8 mouse cellular contexts compared by ENCODE assay signal in genomic region chr8:84703466-84704249, GRCm38 (mm10). TPM values are rescaled to one million over a fixed set of nuclear protein-coding genes. Genes with fewer than 3 reads are reported as not detected.
DNase-seq lines count a peak whose midpoint lies in the region; ATAC-seq and TF ChIP-seq lines count a peak whose summit lies in the region.

No protein-coding gene starts in this region.

- H3K4me2 ChIP-seq in kidney, embryonic 14.5 days (replicated peaks; ENCODE audit: low read depth, low read length): peak overlapping the region; percentile 42
- peak overlapping the region; percentile 59 for H3K4me2 ChIP-seq in heart, postnatal 0 days (ENCODE audit: low read depth, low read length)
- H3K4me2 ChIP-seq in liver, embryonic 16.5 days (ENCODE audit: low read depth, low read length): peak overlapping the region; percentile 93

- no peak for TF ChIP-seq EP300 in heart, postnatal 0 days (IDR thresholded peaks at IDR 0.05; ENCODE audit: low read depth)

- WGBS in kidney, embryonic 14.5 days: 7% methylated on average over 38 of the region's 38 CpGs
- WGBS in heart, postnatal 0 days: 19% methylated on average over 38 of the region's 38 CpGs
- 3% methylated on average over 38 of the region's 38 CpGs for WGBS in liver, embryonic 16.5 days (ENCODE audit: insufficient replicate concordance)

- peaks cover 10% of the 10 kb centered on the region for H3K36me3 ChIP-seq in kidney, embryonic 14.5 days (ENCODE audit: control insufficient read depth, insufficient read depth, low read length)
- no peaks in the 10 kb centered on the region; the same call in 1 of the 2 replicates for H3K36me3 ChIP-seq in heart, postnatal 0 days (replicated peaks; ENCODE audit: control insufficient read depth, insufficient read depth, low read length)
- H3K36me3 ChIP-seq in liver, embryonic 16.5 days (ENCODE audit: control insufficient read depth, insufficient read depth): peaks cover 20% of the 10 kb centered on the region

- H3K4me3 ChIP-seq in kidney, embryonic 14.5 days (ENCODE audit: low read length): peak overlapping the region; percentile 28
- peak overlapping the region; percentile 36 for H3K4me3 ChIP-seq in heart, postnatal 0 days (ENCODE audit: low read depth, low read length)
- H3K4me3 ChIP-seq in liver, embryonic 16.5 days (ENCODE audit: low read depth, low read length): peak overlapping the region; percentile 71

- DNase-seq in kidney, postnatal 14 days: no peak
- DNase-seq in T-cell, adult 2 months (ENCODE audit: low spot score): peak; percentile 64
- DNase-seq in heart, postnatal 0 days (ENCODE audit: low spot score): no peak
- peak; percentile 63 to 67 for DNase-seq in spleen, postnatal 10 days (ENCODE audit: low spot score in 2 of 2)
- DNase-seq in testis, postnatal 10 days (ENCODE audit: low spot score): no peak

- H3K27ac ChIP-seq in kidney, embryonic 14.5 days (ENCODE audit: low read depth, low read length): no peak overlapping the region
- peak overlapping the region; percentile 71 for H3K27ac ChIP-seq in heart, postnatal 0 days (ENCODE audit: low read depth)
- H3K27ac ChIP-seq in liver, embryonic 16.5 days (ENCODE audit: low read length): peak overlapping the region; percentile 98

- no peaks in the 10 kb centered on the region for H3K9me3 ChIP-seq in kidney, embryonic 14.5 days (ENCODE audit: control insufficient read depth, low read length)
- no peaks in the 10 kb centered on the region for H3K9me3 ChIP-seq in heart, postnatal 0 days (replicated peaks; ENCODE audit: control insufficient read depth, low read length)
- H3K9me3 ChIP-seq in liver, embryonic 16.5 days (replicated peaks; ENCODE audit: control insufficient read depth, low read length): no peaks in the 10 kb centered on the region

- peaks cover 71% of the 10 kb centered on the region for H3K27me3 ChIP-seq in kidney, embryonic 14.5 days (ENCODE audit: control insufficient read depth, insufficient read depth, low read length)
- peaks cover 63% of the 10 kb centered on the region for H3K27me3 ChIP-seq in heart, postnatal 0 days (ENCODE audit: control insufficient read depth, insufficient read depth, low read length)
- peaks cover 26% of the 10 kb centered on the region for H3K27me3 ChIP-seq in liver, embryonic 16.5 days (ENCODE audit: control insufficient read depth, insufficient read depth, low read depth, low read length)

- TF ChIP-seq CTCF in heart, postnatal 0 days (IDR thresholded peaks at IDR 0.05; ENCODE audit: low read depth): no peak

- no peak for ATAC-seq in kidney, embryonic 14.5 days (ENCODE audit: low FRiP score, low TSS enrichment)
- no peak for ATAC-seq in heart, postnatal 0 days (ENCODE audit: insufficient read depth, low read depth)
- ATAC-seq in liver, embryonic 16.5 days (ENCODE audit: low read depth): no peak
- ATAC-seq in frontal cortex, adult (ENCODE audit: low TSS enrichment): no peak

- peak overlapping the region; percentile 34 for H3K9ac ChIP-seq in kidney, embryonic 14.5 days (ENCODE audit: low read depth, low read length)
- H3K9ac ChIP-seq in heart, postnatal 0 days (replicated peaks; ENCODE audit: low read depth, low read length): peak overlapping the region; percentile 42; the same call in 1 of the 2 replicates
- peak overlapping the region; percentile 83 for H3K9ac ChIP-seq in liver, embryonic 16.5 days (ENCODE audit: low read depth, low read length)

- H3K4me1 ChIP-seq in kidney, embryonic 14.5 days (ENCODE audit: control insufficient read depth, insufficient read depth, low read length): peaks cover 43% of the 10 kb centered on the region
- H3K4me1 ChIP-seq in heart, postnatal 0 days (ENCODE audit: control insufficient read depth, insufficient read depth): 0 out of 2 replicates have a peak, but pooled peaks cover 3% of the 10 kb centered on the region
- H3K4me1 ChIP-seq in liver, embryonic 16.5 days (ENCODE audit: control insufficient read depth, low read depth, low read length): peaks cover 75% of the 10 kb centered on the region

RNA-seq across cellular contexts. Expression of gene Lyl1, which starts 2.4 kb away (rescaled TPM):
- 6.3 and 8.9 TPM in 2 replicates for polyA plus RNA-seq in kidney, embryonic 14.5 days (2014; fragmentation: Nextera tagmentation; extraction: Ambion mirVana)
- total RNA-seq in heart, postnatal 0 days (2014; rRNA removed; ENCODE audit: low replicate concordance): 4.4 and 4.8 TPM in 2 replicates
- 8.7 and 9.8 TPM in 2 replicates for polyA plus RNA-seq in heart, postnatal 0 days (2015; fragmentation: Nextera tagmentation; extraction: Ambion mirVana)
- 43.7 and 45.6 TPM in 2 replicates for polyA plus RNA-seq in liver, embryonic 16.5 days (2015; fragmentation: Nextera tagmentation; extraction: Ambion mirVana)

RNA-seq across cellular contexts. Expression of gene Nacc1, which starts 16.0 kb away (rescaled TPM):
- polyA plus RNA-seq in kidney, embryonic 14.5 days (2014; fragmentation: Nextera tagmentation; extraction: Ambion mirVana): 28.1 and 33.1 TPM in 2 replicates
- total RNA-seq in heart, postnatal 0 days (2014; rRNA removed; ENCODE audit: low replicate concordance): 68.0 and 83.6 TPM in 2 replicates
- 6.2 and 6.9 TPM in 2 replicates for polyA plus RNA-seq in heart, postnatal 0 days (2015; fragmentation: Nextera tagmentation; extraction: Ambion mirVana)
- 5.4 and 6.3 TPM in 2 replicates for polyA plus RNA-seq in liver, embryonic 16.5 days (2015; fragmentation: Nextera tagmentation; extraction: Ambion mirVana)

RNA-seq across cellular contexts. Expression of gene Trmt1, which starts 17.6 kb away (rescaled TPM):
- 65.4 and 82.3 TPM in 2 replicates for polyA plus RNA-seq in kidney, embryonic 14.5 days (2014; fragmentation: Nextera tagmentation; extraction: Ambion mirVana)
- total RNA-seq in heart, postnatal 0 days (2014; rRNA removed; ENCODE audit: low replicate concordance): 98.3 and 116 TPM in 2 replicates
- polyA plus RNA-seq in heart, postnatal 0 days (2015; fragmentation: Nextera tagmentation; extraction: Ambion mirVana): 28.4 and 29.5 TPM in 2 replicates
- polyA plus RNA-seq in liver, embryonic 16.5 days (2015; fragmentation: Nextera tagmentation; extraction: Ambion mirVana): 27.3 and 27.7 TPM in 2 replicates

RNA-seq across cellular contexts. Expression of gene G430095P16Rik, which starts 19.1 kb away (rescaled TPM):
- 1.7 and 2.8 TPM in 2 replicates for polyA plus RNA-seq in kidney, embryonic 14.5 days (2014; fragmentation: Nextera tagmentation; extraction: Ambion mirVana)
- total RNA-seq in heart, postnatal 0 days (2014; rRNA removed; ENCODE audit: low replicate concordance): 1.0 TPM in 1 of 2 replicates, not detected in the other
- 3.0 and 3.1 TPM in 2 replicates for polyA plus RNA-seq in heart, postnatal 0 days (2015; fragmentation: Nextera tagmentation; extraction: Ambion mirVana)
- polyA plus RNA-seq in liver, embryonic 16.5 days (2015; fragmentation: Nextera tagmentation; extraction: Ambion mirVana): 7.0 and 7.8 TPM in 2 replicates

RNA-seq across cellular contexts. Expression of gene Ier2, which starts 41.0 kb away (rescaled TPM):
- 81.9 and 88.9 TPM in 2 replicates for polyA plus RNA-seq in kidney, embryonic 14.5 days (2014; fragmentation: Nextera tagmentation; extraction: Ambion mirVana)
- 17.0 and 23.2 TPM in 2 replicates for total RNA-seq in heart, postnatal 0 days (2014; rRNA removed; ENCODE audit: low replicate concordance)
- 33.3 and 38.3 TPM in 2 replicates for polyA plus RNA-seq in heart, postnatal 0 days (2015; fragmentation: Nextera tagmentation; extraction: Ambion mirVana)
- polyA plus RNA-seq in liver, embryonic 16.5 days (2015; fragmentation: Nextera tagmentation; extraction: Ambion mirVana): 17.3 and 20.3 TPM in 2 replicates

Comparison
In these comparisons a context has a peak if more than half of its experiments do, and no peak if none do; other contexts are left out.
1. H3K4me2 ChIP-seq: peak in every context shown above with its lines; median percentile 93 in liver, embryonic 16.5 days; 59 in heart, postnatal 0 days; 42 in kidney, embryonic 14.5 days.
2. DNase-seq: peak in T-cell, adult 2 months (single experiment) and spleen, postnatal 10 days (2 of 2); none in kidney, postnatal 14 days (single experiment), heart, postnatal 0 days (single experiment) and testis, postnatal 10 days (single experiment).
3. Peak in every context shown above with its lines, with median percentiles within 50 percentile points of each other: H3K4me3 ChIP-seq and H3K9ac ChIP-seq.